Mouse (Mus musculus) testis, adult 2 months (tissue): ENCODE data around the gene Spink2. TPM values are rescaled to one million over a fixed set of nuclear protein-coding genes. Genes with fewer than 3 reads are reported as not detected.

Experiments used
- H3K27ac ChIP-seq: fragments of 200-500 bp; 2 replicates; pipeline ENCODE4 v1.5.1; 2012; ENCODE audit warnings: low read depth, low read length; ENCODE audit not compliant: control insufficient read depth, insufficient read depth
- H3K27me3 ChIP-seq: fragments of 200-500 bp; 2 replicates; pipeline ENCODE4 v1.6.1; 2012; ENCODE audit warnings: mild to moderate bottlenecking, low read length, moderate library complexity; ENCODE audit not compliant: control insufficient read depth, insufficient read depth
- H3K36me3 ChIP-seq: fragments of 200-500 bp; 2 replicates; pipeline ENCODE4 v1.6.1; 2012; ENCODE audit warnings: mild to moderate bottlenecking, low read length; ENCODE audit not compliant: control insufficient read depth, insufficient read depth
- H3K4me1 ChIP-seq: fragments of 200-500 bp; 2 replicates; pipeline ENCODE4 v1.6.1; 2012; ENCODE audit warnings: low read length; ENCODE audit not compliant: control insufficient read depth, insufficient read depth
- H3K4me3 ChIP-seq: fragments of 200-500 bp; 2 replicates; pipeline ENCODE4 v1.5.1; 2012; ENCODE audit warnings: low read depth, mild to moderate bottlenecking, low read length, moderate library complexity, mixed read lengths; ENCODE audit not compliant: control insufficient read depth
- CTCF ChIP-seq: fragments of 200-500 bp; IDR thresholded peaks from 2 replicates; pipeline ENCODE4 v1.5.1; 2012; ENCODE audit warnings: low read depth, mild to moderate bottlenecking, inconsistent platforms, low read length, moderate library complexity; ENCODE audit not compliant: control insufficient read depth, insufficient read depth, insufficient replicate concordance
- POLR2A ChIP-seq: fragments of 200-500 bp; IDR thresholded peaks from 2 replicates; pipeline ENCODE4 v1.6.1; 2012; ENCODE audit warnings: low read depth, mild to moderate bottlenecking, inconsistent platforms, low read length, moderate library complexity; ENCODE audit not compliant: control insufficient read depth
- polyA plus RNA-seq: library from polyadenylated mRNA; depleted of rRNA; stranded (reverse); fragments of >200 nt; gene quantifications from 2 replicates; pipeline ENCODE4 v1.2.3, GENCODE M21; 2012; rRNA removed

Gene Spink2
- 1,806 and 1,967 TPM in 2 replicates for polyA plus RNA-seq

- Histone ChIP-seq H3K4me1 (peaks cover 13% of the 10 kb centered on the region), H3K36me3 (no peaks in the 10 kb centered on the region), H3K4me3 (peak within 1 kb of the TSS; percentile 92), H3K27me3 (no peaks in the 10 kb centered on the region), H3K27ac (peak within 1 kb of the TSS; percentile 95)
- no peak for TF ChIP-seq CTCF
- TF ChIP-seq POLR2A = peak; percentile 67
Observed at GRCm38 (mm10) chr5:77211236-77211635, at the start of gene Spink2. TSS of gene Spink2 (minus strand) at chr5:77211471.

- Histone ChIP-seq H3K27ac (no peak overlapping the region), H3K27me3 (no peaks in the 10 kb centered on the region), H3K4me3 (no peak overlapping the region)
Observed at GRCm38 (mm10) chr5:77260141-77260540, 48.9 kb upstream of the Spink2 start.

GRCm38 (mm10) chr5:77259315-77259714 lies 48.0 kb upstream of the Spink2 start:
- Histone ChIP-seq H3K36me3 (no peaks in the 10 kb centered on the region), H3K4me1 (no peaks in the 10 kb centered on the region), H3K27ac (no peak overlapping the region), H3K27me3 (no peaks in the 10 kb centered on the region), H3K4me3 (no peak overlapping the region)
- no peak for TF ChIP-seq POLR2A
- no peak for TF ChIP-seq CTCF

More at GRCm38 (mm10) chr5:77260141-77260540, 48.9 kb upstream of the Spink2 start:
- TF ChIP-seq POLR2A (no peak), CTCF (no peak)
- Histone ChIP-seq H3K36me3 (no peaks in the 10 kb centered on the region), H3K4me1 (peaks cover 3% of the 10 kb centered on the region)

GRCm38 (mm10) chr5:77257603-77258002 lies 46.3 kb upstream of the Spink2 start:
- H3K27ac ChIP-seq = no peak overlapping the region
- H3K27me3 ChIP-seq = no peaks in the 10 kb centered on the region
- TF ChIP-seq POLR2A = no peak
- no peak for TF ChIP-seq CTCF
- H3K36me3 ChIP-seq = no peaks in the 10 kb centered on the region
- H3K4me3 ChIP-seq = no peak overlapping the region
- no peaks in the 10 kb centered on the region for H3K4me1 ChIP-seq

GRCm38 (mm10) chr5:77254402-77254801 lies 43.1 kb upstream of the Spink2 start:
- Histone ChIP-seq H3K27ac (no peak overlapping the region), H3K4me3 (no peak overlapping the region), H3K4me1 (no peaks in the 10 kb centered on the region), H3K27me3 (no peaks in the 10 kb centered on the region), H3K36me3 (no peaks in the 10 kb centered on the region)
- TF ChIP-seq CTCF = no peak
- no peak for TF ChIP-seq POLR2A

- no peak overlapping the region for H3K4me3 ChIP-seq
- H3K27ac ChIP-seq = no peak overlapping the region
Observed at GRCm38 (mm10) chr5:77253154-77253553, 41.9 kb upstream of the Spink2 start.

GRCm38 (mm10) chr5:77252115-77252827 lies 41.0 kb upstream of the Spink2 start:
- no peak overlapping the region for H3K27ac ChIP-seq
- H3K36me3 ChIP-seq = no peaks in the 10 kb centered on the region
- no peak for TF ChIP-seq CTCF
- TF ChIP-seq POLR2A = no peak
- H3K4me3 ChIP-seq = no peak overlapping the region
- no peaks in the 10 kb centered on the region for H3K27me3 ChIP-seq
- no peaks in the 10 kb centered on the region for H3K4me1 ChIP-seq

More at GRCm38 (mm10) chr5:77253154-77253553, 41.9 kb upstream of the Spink2 start:
- TF ChIP-seq POLR2A (no peak), CTCF (no peak)
- Histone ChIP-seq H3K4me1 (no peaks in the 10 kb centered on the region), H3K36me3 (no peaks in the 10 kb centered on the region), H3K27me3 (no peaks in the 10 kb centered on the region)

- no peaks in the 10 kb centered on the region for H3K4me1 ChIP-seq
- no peaks in the 10 kb centered on the region for H3K36me3 ChIP-seq
- H3K27ac ChIP-seq = no peak overlapping the region
- H3K27me3 ChIP-seq = no peaks in the 10 kb centered on the region
- TF ChIP-seq CTCF (no peak), POLR2A (no peak)
- no peak overlapping the region for H3K4me3 ChIP-seq
Observed at GRCm38 (mm10) chr5:77251656-77252055, 40.4 kb upstream of the Spink2 start.
